Mouse (Mus musculus) megakaryocyte, embryonic 14.5 days (primary cell): ENCODE data around the gene Wdr81.

Experiments
- FLI1 ChIP-seq: IDR thresholded peaks from 2 replicates; pipeline ENCODE4 v1.6.1; 2012; ENCODE audit warnings: low read length, inconsistent platforms, mixed read lengths
- GATA1 ChIP-seq: IDR thresholded peaks from 3 replicates; pipeline ENCODE4 v1.6.1; 2012; ENCODE audit warnings: mixed read lengths, low read length, inconsistent platforms, borderline replicate concordance

DNA sequence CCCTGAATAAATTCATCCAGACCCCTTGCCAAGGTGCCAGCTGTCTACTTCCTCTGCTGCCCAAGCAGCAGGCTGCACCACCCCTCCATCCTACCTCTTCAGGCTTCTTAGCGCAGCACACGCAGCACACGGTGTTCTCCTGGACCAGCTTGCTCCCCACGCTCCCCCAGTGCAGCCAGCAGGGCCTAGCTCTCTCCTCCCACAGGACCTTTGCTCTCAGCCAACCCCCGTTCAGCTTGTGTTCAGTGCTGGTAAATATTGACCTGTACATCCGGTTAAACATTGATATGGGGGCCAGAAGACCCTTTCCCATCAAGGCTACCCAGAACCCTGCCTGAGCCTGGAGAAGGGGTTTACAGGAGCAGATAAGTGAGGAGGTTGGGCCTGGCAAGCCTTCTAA is 15.2 kb downstream of the Wdr81 start, which contains the start of gene Serpinf2:
- TF ChIP-seq FLI1 = no peak
- TF ChIP-seq GATA1 = no peak
